Mouse (Mus musculus) splenic B cell, adult 2 months (primary cell): ENCODE data around the gene Acot4.
"Not testable (repeated sequence)": the region's sequence is repeated elsewhere in the genome, so short reads cannot be mapped to it uniquely, and the experiment has no call there.

Source experiments
- DNase-seq: peaks from one replicate; pipeline ENCODE4 v3.0.0-alpha.2; 2011; ENCODE audit warnings: low read depth, low spot score
- H3K27me3 ChIP-seq: 2 replicates; pipeline ENCODE4 v1.6.1; 2012; ENCODE audit warnings: mild to moderate bottlenecking, low read length, moderate library complexity, mixed read lengths; ENCODE audit not compliant: control insufficient read depth, poor library complexity, insufficient read depth, severe bottlenecking
- H3K36me3 ChIP-seq: 2 replicates; pipeline ENCODE4 v1.6.1; 2012; ENCODE audit warnings: mild to moderate bottlenecking, low read length, moderate library complexity, mixed read lengths; ENCODE audit not compliant: control insufficient read depth, poor library complexity, insufficient read depth, severe bottlenecking

Acot4 gene

GRCm38 (mm10) chr12:84077371-84077990 lies 39.3 kb downstream of the Acot4 start:
- DNase-seq: no peak

GRCm38 (mm10) chr12:84083842-84084241 lies 45.7 kb downstream of the Acot4 start:
- Histone ChIP-seq H3K27me3 (no peaks in the 10 kb centered on the region; the same call in 1 of the 2 replicates), H3K36me3 (no peaks in the 10 kb centered on the region)
- no peak for DNase-seq

More at GRCm38 (mm10) chr12:84077371-84077990, 39.3 kb downstream of the Acot4 start:
- H3K36me3 ChIP-seq: no peaks in the 10 kb centered on the region
- no peaks in the 10 kb centered on the region for H3K27me3 ChIP-seq

- DNase-seq: no peak
- Histone ChIP-seq H3K27me3 (no peaks in the 10 kb centered on the region; the same call in 1 of the 2 replicates), H3K36me3 (no peaks in the 10 kb centered on the region)
Measured at GRCm38 (mm10) chr12:84084581-84084980, 46.4 kb downstream of the Acot4 start.

- H3K27me3 ChIP-seq, DNase-seq, H3K36me3 ChIP-seq: not testable (repeated sequence)
Measured at GRCm38 (mm10) chr12:84094666-84095065, 56.5 kb downstream of the Acot4 start.
